9 mouse cellular contexts compared by ENCODE assay signal in genomic region chr17:46623819-46624557, GRCm38 (mm10). TPM values are rescaled to one million over a fixed set of nuclear protein-coding genes. Genes with fewer than 3 reads are reported as not detected.
DNase-seq lines count a peak whose midpoint lies in the region; TF ChIP-seq lines count a peak whose summit lies in the region.
"Had no signal": no experiment of that assay in that cellular context is flagged by ENCODE, and none has a peak within 500 bp of the region (broad histone marks: within the 10 kb centered on the region; RNA-seq: fewer than 3 reads in every experiment).

No protein-coding gene starts in this region.

- intact Hi-C loops in gastrocnemius, adult 2 months (cut with DNase I), result no loop called here

- H3K36me3 ChIP-seq in hindbrain, embryonic 10.5 days, result no peaks in the 10 kb centered on the region

- H3K9me3 ChIP-seq in hindbrain, embryonic 10.5 days, result no peaks in the 10 kb centered on the region

- DNase-seq in gastrocnemius, adult 2 months, result no peak
- DNase-seq in gastrocnemius, adult 18-20 months (ENCODE audit: low spot score), result no peak
- peak; percentile 45 for DNase-seq in brain, embryonic 14.5 days (ENCODE audit: low read depth)
- DNase-seq in hindbrain, embryonic 10.5 days (ENCODE audit: low spot score), result no peak
- DNase-seq in lung, postnatal 4 days, result peak; percentile 70 to 77
- DNase-seq in adrenal gland, postnatal 25 days, result no peak
- no peak for DNase-seq in right cerebral cortex, postnatal 25 days
- no peak for DNase-seq in cerebellum, adult 11 months

- H3K4me3 ChIP-seq in gastrocnemius, adult 2 months, result no peak overlapping the region
- peak overlapping the region; percentile 32 for H3K4me3 ChIP-seq in hindbrain, embryonic 10.5 days
- H3K4me3 ChIP-seq: erythroblast, embryonic 14.5 days had no signal

- peak overlapping the region; percentile 32 for H3K27ac ChIP-seq in gastrocnemius, adult 2 months
- peak overlapping the region; percentile 79 for H3K27ac ChIP-seq in hindbrain, embryonic 10.5 days

- H3K27me3 ChIP-seq in hindbrain, embryonic 10.5 days (ENCODE audit: insufficient read depth, poor library complexity, severe bottlenecking), result no peaks in the 10 kb centered on the region

- WGBS in hindbrain, embryonic 10.5 days, result 35% methylated on average over 10 of the region's 10 CpGs

- peaks cover 97% of the 10 kb centered on the region for H3K4me1 ChIP-seq in hindbrain, embryonic 10.5 days (replicated peaks)

- no peak for TF ChIP-seq POLR2A in brain, embryonic 14.5 days (IDR thresholded peaks at IDR 0.05; ENCODE audit: borderline replicate concordance, extremely low read depth, insufficient read depth, insufficient read length, poor library complexity, severe bottlenecking)

- TF ChIP-seq CTCF in gastrocnemius, adult 2 months (IDR thresholded peaks at IDR 0.05), result peak; percentile 14; the same call in 1 of the 2 replicates
- 0 out of 2 replicates have a peak, but pooled peaks have one; percentile 1 for TF ChIP-seq CTCF in brain, embryonic 14.5 days (IDR thresholded peaks at IDR 0.05; ENCODE audit: borderline replicate concordance, extremely low read depth, insufficient read depth, insufficient read length)

RNA-seq across cellular contexts. Expression of gene Ptk7, which starts 5.3 kb away (rescaled TPM):
- under 1 TPM; 0.28 to 0.78 TPM for total RNA-seq in gastrocnemius, adult 2 months (2021)
- under 1 TPM; 0.30 to 0.38 TPM for total RNA-seq in gastrocnemius, adult 18-20 months (2021)
- polyA plus RNA-seq in brain, embryonic 14.5 days (2012; rRNA removed), result 22.9 and 38.7 TPM in 2 replicates
- 67.2 and 76.8 TPM in 2 replicates for polyA plus RNA-seq in hindbrain, embryonic 10.5 days (2016; fragmentation: Nextera tagmentation; extraction: Ambion mirVana)
- total RNA-seq in adrenal gland, postnatal 25 days (2021), result 8.0 and 16.8 TPM in 2 replicates

RNA-seq across cellular contexts. Expression of gene Klc4, which starts 21.8 kb away (rescaled TPM):
- total RNA-seq in gastrocnemius, adult 2 months (2021), result 10 to 100 TPM; 10.9 to 13.1 TPM
- 10 to 100 TPM; 12.6 to 13.4 TPM for total RNA-seq in gastrocnemius, adult 18-20 months (2021)
- 30.0 and 34.5 TPM in 2 replicates for polyA plus RNA-seq in brain, embryonic 14.5 days (2012; rRNA removed)
- polyA plus RNA-seq in hindbrain, embryonic 10.5 days (2016; fragmentation: Nextera tagmentation; extraction: Ambion mirVana), result 35.3 and 38.1 TPM in 2 replicates
- total RNA-seq in adrenal gland, postnatal 25 days (2021), result 38.4 and 49.7 TPM in 2 replicates

RNA-seq across cellular contexts. Expression of gene Mrpl2, which starts 22.0 kb away (rescaled TPM):
- 100 to 1,000 TPM in 1 of 2 experiments, 10 to 100 TPM in 1; 82.7 to 120 TPM for total RNA-seq in gastrocnemius, adult 2 months (2021)
- total RNA-seq in gastrocnemius, adult 18-20 months (2021), result 100 to 1,000 TPM; 104 TPM
- polyA plus RNA-seq in brain, embryonic 14.5 days (2012; rRNA removed), result 47.2 and 53.1 TPM in 2 replicates
- polyA plus RNA-seq in hindbrain, embryonic 10.5 days (2016; fragmentation: Nextera tagmentation; extraction: Ambion mirVana), result 115 and 119 TPM in 2 replicates
- 96.4 and 119 TPM in 2 replicates for total RNA-seq in adrenal gland, postnatal 25 days (2021)

RNA-seq across cellular contexts. Expression of gene Cul7, which starts 26.1 kb away (rescaled TPM):
- total RNA-seq in gastrocnemius, adult 2 months (2021), result 1 to 10 TPM; 2.9 to 5.6 TPM
- 1 to 10 TPM; 3.4 to 4.1 TPM for total RNA-seq in gastrocnemius, adult 18-20 months (2021)
- polyA plus RNA-seq in brain, embryonic 14.5 days (2012; rRNA removed), result 69.4 and 88.5 TPM in 2 replicates
- 40.7 and 45.5 TPM in 2 replicates for polyA plus RNA-seq in hindbrain, embryonic 10.5 days (2016; fragmentation: Nextera tagmentation; extraction: Ambion mirVana)
- 41.3 and 51.4 TPM in 2 replicates for total RNA-seq in adrenal gland, postnatal 25 days (2021)

RNA-seq across cellular contexts. Expression of gene Rrp36, which starts 50.2 kb away (rescaled TPM):
- 10 to 100 TPM in 1 of 2 experiments, 1 to 10 TPM in 1; 7.9 to 12.6 TPM for total RNA-seq in gastrocnemius, adult 2 months (2021)
- 10 to 100 TPM in 1 of 2 experiments, 1 to 10 TPM in 1; 8.4 to 11.8 TPM for total RNA-seq in gastrocnemius, adult 18-20 months (2021)
- polyA plus RNA-seq in brain, embryonic 14.5 days (2012; rRNA removed), result 36.7 and 37.2 TPM in 2 replicates
- 65.7 and 67.5 TPM in 2 replicates for polyA plus RNA-seq in hindbrain, embryonic 10.5 days (2016; fragmentation: Nextera tagmentation; extraction: Ambion mirVana)
- total RNA-seq in adrenal gland, postnatal 25 days (2021), result 26.8 and 33.4 TPM in 2 replicates

Comparison
In these comparisons a context has a peak if more than half of its experiments do, and no peak if none do; other contexts are left out.
1. DNase-seq: peak in brain, embryonic 14.5 days (single experiment) and lung, postnatal 4 days (2 of 2); none in gastrocnemius, adult 2 months (single experiment), gastrocnemius, adult 18-20 months (single experiment), hindbrain, embryonic 10.5 days (single experiment), adrenal gland, postnatal 25 days (single experiment), right cerebral cortex, postnatal 25 days (single experiment) and cerebellum, adult 11 months (single experiment).